Mouse (Mus musculus) retina, adult 2 months (tissue): ENCODE measurements around the gene Samd11.

Experiments
- DNase-seq: peaks from one replicate; pipeline ENCODE4 v3.0.0-alpha.2; 2012; ENCODE audit warnings: low read depth, low spot score

The Samd11 gene

DNA sequence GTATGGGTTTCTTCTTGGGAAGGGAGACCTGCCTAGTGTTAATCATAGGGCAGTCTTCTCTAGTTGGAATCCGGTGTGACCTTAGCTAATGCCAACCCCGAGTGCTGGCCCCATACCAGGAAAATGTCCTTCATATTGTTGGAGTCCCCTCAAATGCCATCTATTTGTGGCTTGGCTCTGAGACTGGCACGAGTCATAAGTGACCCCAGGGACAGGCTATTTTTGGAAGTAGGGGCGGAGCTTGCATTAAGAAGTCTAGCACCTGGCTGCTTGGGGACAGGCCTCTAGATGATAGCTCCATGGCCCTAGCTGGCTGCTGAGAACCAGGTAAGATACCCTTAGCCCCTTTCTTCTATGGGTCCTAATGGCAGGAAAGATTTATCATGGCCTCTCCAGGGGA lies 39.8 kb downstream of the Samd11 start, which contains the start of gene Perm1:
Gene Perm1, plus strand, starts transcription at position 220 of the 400 bp plus-strand sequence.
- no peak for DNase-seq

DNA sequence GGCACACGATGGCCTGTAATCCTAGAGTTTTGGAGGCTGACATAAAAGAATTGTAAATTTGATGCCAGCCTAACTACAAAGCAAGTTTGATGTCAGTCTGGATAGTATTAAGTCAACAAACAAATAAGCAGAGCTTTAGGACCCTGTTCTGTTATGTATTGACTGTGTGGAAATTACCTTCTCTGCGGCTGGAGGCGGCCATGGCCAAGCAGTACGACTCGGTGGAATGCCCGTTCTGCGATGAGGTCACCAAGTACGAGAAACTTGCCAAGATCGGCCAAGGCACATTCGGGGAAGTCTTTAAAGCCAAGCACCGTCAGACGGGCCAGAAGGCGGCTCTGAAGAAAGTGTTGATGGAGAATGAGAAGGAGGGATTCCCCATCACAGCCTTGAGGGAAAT lies 42.3 kb downstream of the Samd11 start:
- no peak for DNase-seq

- DNase-seq = no peak
Observed at GRCm38 (mm10) chr4:156209963-156210635, 45.4 kb downstream of the Samd11 start.

DNA sequence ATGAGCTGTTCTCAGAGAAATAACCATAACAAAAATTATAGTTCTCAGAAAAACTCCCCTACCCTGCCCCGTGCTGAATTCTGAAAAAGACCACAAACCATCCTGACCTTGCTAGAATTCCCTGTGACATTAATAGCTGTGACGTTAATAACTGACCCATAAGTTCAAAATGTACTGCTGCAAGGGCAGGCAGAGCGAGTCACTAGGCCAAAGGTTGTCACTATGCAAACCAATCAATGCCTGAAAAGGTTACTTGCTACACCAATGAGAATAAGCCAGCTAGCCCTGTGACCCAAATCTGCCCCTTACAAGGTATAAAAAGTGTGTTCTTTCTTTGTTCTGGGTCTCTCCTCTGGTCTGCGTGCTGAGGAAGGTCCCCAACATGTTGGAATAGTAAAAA lies 46.6 kb downstream of the Samd11 start:
- DNase-seq = no peak

GRCm38 (mm10) chr4:156203413-156204131 lies 51.9 kb downstream of the Samd11 start:
- DNase-seq = no peak

- DNase-seq = no peak
Observed at GRCm38 (mm10) chr4:156203001-156203412, 52.5 kb downstream of the Samd11 start, which contains the start of gene AW011738. TSS of gene AW011738 (plus strand) at chr4:156203304.

DNA sequence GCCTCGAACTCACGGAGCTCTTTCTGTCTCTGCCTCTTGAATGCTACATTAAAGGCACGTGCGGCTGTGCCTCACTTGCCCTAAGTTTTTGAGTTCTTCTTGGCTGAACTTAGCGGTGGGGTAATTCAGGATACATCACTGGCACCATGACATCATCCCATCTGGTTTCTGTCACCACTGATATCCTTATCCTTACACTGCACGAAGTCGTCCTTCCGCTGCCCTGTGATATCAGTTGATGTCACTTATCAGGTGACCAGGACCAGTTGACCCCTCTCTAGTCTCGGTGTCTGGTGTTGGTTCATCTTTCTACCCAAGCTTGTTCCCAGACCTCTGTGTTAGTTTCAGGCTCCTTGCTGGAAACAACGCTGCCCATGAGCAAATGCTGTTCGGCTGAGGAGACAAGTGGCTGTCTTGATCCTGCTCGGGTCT lies 53.0 kb downstream of the Samd11 start:
- DNase-seq = no peak

DNA sequence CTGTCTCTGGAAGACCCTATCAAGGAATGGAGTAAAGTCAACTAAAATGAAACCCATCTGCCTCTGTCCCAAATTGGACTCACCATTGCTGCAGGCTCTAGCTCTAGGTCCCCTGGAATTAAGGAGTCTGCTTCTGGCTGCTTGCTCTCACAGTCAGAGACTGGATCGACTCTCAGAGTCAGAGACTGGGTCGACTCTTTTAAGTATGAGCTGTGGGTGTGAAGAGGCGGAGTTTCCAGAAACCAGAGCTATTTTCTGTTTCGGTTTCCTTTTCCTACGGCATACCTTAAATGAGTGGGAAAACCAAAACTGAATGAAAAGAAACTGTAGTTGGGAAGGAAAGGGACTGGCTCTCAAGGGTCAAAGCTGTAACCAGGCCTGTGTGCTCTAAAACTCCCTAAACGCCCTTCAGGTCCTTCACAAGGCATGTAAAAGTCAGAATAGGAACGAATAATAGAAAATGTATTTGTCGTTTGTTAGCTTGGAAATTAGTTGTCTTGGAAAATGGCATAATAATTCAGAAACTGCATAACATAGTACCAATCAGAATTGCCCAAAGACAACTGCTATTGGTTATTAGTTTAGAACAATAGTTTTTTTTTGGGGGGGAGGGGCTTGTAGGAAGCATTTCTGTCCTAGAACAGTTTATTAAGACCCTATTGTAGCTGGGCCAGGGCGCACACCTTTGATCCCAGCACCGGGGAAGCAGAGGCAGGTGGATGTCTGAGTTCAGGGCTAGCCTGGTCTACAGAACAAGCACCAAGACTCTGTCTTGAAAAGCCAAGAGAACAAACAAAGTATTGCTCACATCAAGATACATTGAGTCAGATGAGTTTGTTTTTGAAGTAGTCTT lies 54.6 kb downstream of the Samd11 start, which contains the start of gene Isg15:
Gene Isg15, minus strand, starts transcription at position 196 of the 853 bp plus-strand sequence.
- no peak for DNase-seq

GRCm38 (mm10) chr4:156197829-156198205 lies 57.6 kb downstream of the Samd11 start:
- no peak for DNase-seq

- DNase-seq = no peak
Observed at GRCm38 (mm10) chr4:156197131-156197828, 58.2 kb downstream of the Samd11 start, which contains the start of gene Agrn. TSS of gene Agrn (minus strand) at chr4:156197488.
